Mouse (Mus musculus): ENCODE measurements at regions not wholly inside any gene's neighbourhood (a gene's known extent, or its start where the extent isn't known, plus 50 kb on each side); places are given as distances from the start of the nearest gene placed in this dataset.
"Not testable (repeated sequence)": the region's sequence is repeated elsewhere in the genome, so short reads cannot be mapped to it uniquely, and the experiment has no call there.

DNA sequence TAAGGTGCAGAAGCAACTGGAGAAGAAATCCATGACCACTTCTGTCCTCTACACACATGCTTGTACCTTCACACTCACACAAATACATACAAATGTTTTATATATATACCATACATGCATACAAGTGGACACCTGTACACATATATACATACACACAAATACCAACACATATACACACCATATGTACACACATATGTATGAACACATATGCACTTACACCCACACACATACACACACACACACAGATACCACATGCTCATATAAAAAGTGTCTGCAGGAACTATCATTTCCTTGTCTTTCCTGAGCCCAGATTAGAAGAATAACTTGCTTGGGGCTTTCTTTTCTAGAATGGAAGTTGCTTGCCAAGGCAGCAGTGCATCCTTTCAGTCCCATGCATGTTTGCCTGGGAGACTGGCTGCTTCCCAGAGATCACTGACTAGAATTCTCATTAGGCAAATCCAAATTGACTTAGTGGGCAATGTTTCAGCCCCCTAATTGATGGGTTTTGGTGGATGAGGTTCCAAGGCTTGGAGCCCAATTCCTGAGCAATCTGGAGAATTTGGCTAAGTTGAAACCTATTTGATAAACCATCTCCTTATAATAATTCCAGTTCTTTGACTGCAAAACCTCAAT lies 169.2 kb upstream of the Hddc2 start:
- no peak for DNase-seq (ENCODE audit: low spot score)

GRCm38 (mm10) chr10:31144489-31144872 lies 168.7 kb upstream of the Hddc2 start:
- no peak for DNase-seq (ENCODE audit: low spot score)

- DNase-seq (ENCODE audit: low spot score), result peak; percentile 53
Observed at GRCm38 (mm10) chr10:31173169-31173686, 140.0 kb upstream of the Hddc2 start.

DNA sequence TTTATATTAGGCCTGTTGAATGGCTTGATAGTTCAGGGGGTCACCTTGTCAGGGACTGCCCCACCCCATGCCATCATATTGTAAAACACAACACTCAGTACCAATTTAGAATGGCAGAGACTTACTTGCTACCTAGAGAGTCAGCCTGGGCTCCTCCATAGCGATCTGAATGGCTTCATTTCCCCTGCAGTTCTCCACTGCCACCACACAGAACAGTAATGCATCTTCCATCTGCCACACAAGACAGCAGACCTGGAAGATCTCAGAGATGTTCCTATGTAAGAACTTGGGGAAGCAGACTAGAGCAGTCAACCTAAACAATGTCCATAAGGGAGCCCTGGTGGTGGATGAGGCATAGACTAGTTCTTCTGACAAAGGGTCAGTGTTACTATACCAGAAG lies 123.6 kb upstream of the Hddc2 start:
- DNase-seq (ENCODE audit: low spot score), result no peak

GRCm38 (mm10) chr10:31212164-31212563 lies 101.0 kb upstream of the Hddc2 start:
- not testable (repeated sequence) for DNase-seq (ENCODE audit: low spot score)

DNA sequence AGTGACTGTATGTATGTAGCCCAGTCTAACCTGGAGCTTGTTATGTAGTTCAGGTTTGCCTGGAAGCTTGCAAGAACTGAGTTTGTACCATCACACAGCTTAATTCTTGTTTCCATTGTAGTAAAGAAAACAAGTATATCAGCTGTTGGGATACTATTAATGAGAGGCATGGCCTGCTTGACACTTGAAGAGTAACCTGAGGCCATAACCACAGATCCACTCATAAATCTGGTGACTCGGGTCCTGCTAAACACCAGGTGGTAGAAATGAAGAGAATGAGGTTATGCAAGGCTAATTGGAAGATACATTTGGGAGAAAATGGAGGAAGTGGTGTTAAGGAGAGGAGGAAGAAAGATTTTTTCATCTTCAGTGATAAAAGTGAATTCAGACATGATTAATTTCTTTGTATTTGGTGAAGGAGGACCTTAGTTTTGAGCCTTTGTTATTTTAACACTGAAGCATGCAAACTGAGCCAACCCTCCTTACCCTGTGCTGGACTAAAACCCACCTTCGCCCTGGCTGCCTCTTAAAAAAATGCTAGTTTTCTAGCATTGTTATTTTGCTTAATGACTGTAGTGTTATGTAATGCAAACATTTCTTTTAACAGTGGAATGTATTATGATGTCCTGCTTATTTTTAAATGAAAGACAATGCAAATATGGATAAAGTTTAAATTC lies 100.3 kb upstream of the Hddc2 start:
- no peak for DNase-seq (ENCODE audit: low spot score)

DNA sequence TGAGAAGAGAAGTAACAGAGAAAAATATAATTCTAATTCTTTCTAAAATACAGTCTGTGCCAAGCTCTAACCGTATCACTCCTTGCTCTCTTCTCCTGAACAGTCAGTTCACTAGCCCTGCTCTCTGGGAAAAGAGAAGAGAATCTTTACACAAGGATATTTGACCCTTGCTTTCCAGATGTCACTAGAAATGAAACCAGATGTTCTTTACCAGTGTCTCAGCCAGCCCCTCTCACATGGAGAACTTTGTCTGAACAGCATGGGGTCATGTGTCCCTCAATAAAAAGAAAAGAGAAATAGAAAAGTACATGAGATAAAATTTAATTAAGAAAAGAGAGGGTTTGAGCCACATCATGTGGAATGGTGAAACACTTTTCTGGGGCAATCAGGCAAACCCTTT lies 91.3 kb upstream of the Hddc2 start:
- no peak for DNase-seq (ENCODE audit: low spot score)

DNA sequence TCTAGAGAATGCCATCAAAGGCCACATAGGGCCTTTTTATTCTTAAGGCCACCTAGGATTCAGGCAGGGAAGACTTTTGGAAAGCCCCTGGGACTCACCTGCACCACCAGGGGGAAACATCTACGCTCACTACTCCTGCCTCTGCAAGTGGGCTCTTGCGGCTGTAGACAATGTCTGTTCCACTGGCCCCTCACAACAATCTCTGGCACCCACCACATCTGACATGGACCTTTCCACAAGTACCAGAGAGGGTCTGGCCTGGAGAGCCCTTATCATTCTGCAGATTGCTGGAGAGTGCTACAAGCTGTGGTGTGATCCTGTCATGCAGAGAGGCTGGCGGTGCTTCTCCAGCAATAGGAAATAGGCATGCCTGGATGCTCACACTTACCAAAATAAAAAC lies 84.1 kb upstream of the Hddc2 start:
- no peak for DNase-seq (ENCODE audit: low spot score)

GRCm38 (mm10) chr10:31242442-31242966 lies 70.7 kb upstream of the Hddc2 start:
- DNase-seq (ENCODE audit: low spot score), result no peak

DNA sequence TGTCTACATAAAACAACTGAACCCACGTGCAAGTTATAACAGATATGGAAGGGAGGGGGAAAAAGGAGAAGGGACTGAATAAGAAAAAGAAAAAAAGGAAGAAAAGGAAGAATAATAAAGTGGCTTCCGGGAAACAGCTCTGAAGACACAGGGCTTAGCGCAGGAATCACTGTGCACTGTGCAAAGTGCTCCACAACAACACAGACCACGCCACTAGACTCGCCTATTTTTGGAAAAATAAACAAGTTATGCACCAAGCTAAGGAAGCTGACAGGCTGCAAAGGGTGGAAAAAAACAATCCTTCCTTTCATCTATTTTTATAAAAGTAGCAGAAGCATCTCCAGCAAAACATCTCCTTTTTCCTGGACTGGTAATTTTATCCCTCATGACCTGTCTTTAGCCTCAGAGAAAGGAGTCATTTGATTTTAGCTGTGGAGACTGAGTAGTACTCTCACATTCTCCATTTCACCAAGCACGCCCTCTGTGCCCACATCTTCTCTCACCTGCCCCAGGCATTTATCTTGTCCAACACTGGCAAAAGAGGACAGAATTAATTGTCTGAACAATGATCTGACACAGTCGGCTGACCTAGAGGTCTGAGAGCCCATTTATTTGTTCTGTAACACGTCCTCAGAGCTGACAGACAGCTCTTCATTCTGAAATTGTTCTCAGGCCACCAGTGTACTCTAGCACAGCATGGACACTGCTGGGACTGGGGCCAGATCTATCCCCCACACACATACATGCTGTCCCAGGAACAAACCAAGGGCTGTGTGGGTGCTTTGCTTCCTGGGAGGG lies 60.4 kb upstream of the Hddc2 start:
- DNase-seq (ENCODE audit: low spot score), result no peak

GRCm38 (mm10) chr10:31256934-31257333 lies 56.2 kb upstream of the Hddc2 start:
- DNase-seq (ENCODE audit: low spot score), result no peak

DNA sequence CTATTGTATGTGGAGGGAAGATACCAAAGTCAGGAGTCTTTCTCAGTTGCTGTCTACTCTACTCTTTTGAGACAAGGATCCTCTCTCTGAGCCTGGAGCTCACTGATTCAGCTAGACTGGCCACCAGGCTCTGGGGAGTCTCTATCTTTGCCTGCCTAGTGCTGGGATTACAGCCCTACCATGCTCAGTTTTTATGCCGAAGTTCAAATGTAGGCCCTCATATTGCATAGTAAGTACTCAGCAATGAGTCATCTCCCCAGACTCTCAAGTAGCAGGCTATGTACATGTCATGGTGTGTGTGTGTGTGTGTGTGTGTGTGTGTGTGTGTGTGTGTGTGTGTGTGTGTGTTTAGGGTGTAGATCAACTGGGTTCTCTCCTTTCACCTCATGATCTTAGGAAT lies 55.6 kb upstream of the Hddc2 start:
- DNase-seq (ENCODE audit: low spot score), result no peak

- DNase-seq (ENCODE audit: low spot score), result no peak
Observed at GRCm38 (mm10) chr10:31260914-31261313, 52.3 kb upstream of the Hddc2 start.

All from urinary bladder, postnatal 14 days (tissue).